Mouse (Mus musculus) neutrophil, adult 65 days (primary cell): ENCODE data around the gene Mxd1. TPM values are rescaled to one million over a fixed set of nuclear protein-coding genes. Genes with fewer than 3 reads are reported as not detected.

Experiments
- total RNA-seq: library from RNA; stranded (reverse); gene quantifications from 2 replicates; pipeline ENCODE4 v1.2.4, GENCODE M21; 2023

Gene Mxd1
- total RNA-seq, result 1,109 and 1,231 TPM in 2 replicates

GRCm38 (mm10) chr6:86668580-86669239 is at the start of gene Mxd1:
Gene Mxd1 (minus strand): TSS chr6:86669161.

DNA sequence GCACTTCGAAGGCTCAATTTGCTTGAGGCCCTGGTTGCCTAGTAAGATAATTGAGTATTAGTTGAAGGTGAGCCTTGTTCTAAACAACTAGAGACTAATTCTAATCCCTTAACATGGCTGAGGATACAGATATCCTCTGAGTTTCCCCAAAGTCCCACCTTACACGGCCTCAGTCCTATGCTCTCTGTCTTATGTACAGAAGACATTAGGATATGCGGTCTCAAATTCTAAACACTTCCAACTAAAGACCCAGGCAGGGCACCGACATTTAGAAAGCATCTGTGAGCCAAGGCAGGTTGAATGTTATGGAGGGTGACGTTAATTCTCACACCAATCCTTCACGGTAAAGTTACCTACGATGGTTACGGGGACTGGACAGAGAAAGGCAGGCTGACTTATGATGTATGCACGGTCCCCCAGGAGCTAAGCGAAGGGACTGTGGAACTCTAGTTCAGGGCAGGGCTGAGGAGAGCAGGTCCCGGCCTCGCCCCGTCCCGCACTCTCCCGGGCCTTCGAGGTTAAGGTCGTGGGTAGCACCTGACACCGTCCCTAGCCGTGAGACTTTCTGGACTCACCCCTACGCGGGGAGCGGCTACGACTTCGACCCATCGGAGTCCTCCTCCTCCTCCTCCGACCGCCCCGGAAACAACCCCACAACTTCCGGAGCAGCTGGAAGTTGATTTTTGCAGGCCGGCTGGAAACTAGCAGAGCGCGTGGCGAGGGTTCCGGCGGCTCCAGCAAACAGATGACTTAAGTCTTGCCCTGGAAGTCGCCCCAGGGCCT is 15.1 kb upstream of the Mxd1 start, which contains the start of gene Snrnp27:
Snrnp27 (minus strand) TSS at position 651 of the 783 bp plus-strand sequence.

DNA sequence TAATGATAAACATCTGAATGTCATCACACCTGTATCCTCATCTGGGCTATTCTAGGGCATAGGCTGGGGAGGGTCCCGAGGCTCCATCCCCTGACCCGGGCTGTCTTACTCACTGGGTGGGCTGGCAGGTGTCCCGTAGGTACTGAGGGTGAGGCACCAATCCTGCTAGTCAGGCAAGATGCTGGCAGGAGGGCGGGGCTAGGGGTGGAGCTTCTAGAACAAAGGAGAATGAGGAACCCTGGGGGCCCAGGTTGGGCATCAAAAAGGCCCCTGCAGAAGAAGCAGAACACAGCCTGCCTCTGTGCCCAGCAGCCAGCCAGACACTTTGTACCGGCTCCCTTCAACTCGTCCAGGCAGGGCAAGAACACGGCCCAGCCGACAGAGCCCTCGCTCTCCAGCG is 41.0 kb downstream of the Mxd1 start, which contains the start of gene Asprv1:
Asprv1 (plus strand) TSS at position 219 of the 400 bp plus-strand sequence.

Other genes with a start within 250 kb of the Mxd1 start
- 1.1 TPM in 1 of 2 replicates, not detected in the other for gene Gm44790, start 242.5 kb downstream of the Mxd1 start, total RNA-seq
- gene C87436, start 230.8 kb downstream of the Mxd1 start, total RNA-seq, result 20.1 and 27.2 TPM in 2 replicates
- gene Pcbp1, start 142.8 kb downstream of the Mxd1 start, total RNA-seq, result 142 and 167 TPM in 2 replicates
- gene Asprv1, start 41.0 kb downstream of the Mxd1 start, total RNA-seq, result 145 and 168 TPM in 2 replicates
- gene Snrnp27, start 15.4 kb upstream of the Mxd1 start, total RNA-seq, result 25.2 and 32.0 TPM in 2 replicates
- 13.4 and 19.2 TPM in 2 replicates for gene Gmcl1, start 64.2 kb upstream of the Mxd1 start, total RNA-seq
- gene Anxa4, start 124.4 kb upstream of the Mxd1 start, total RNA-seq, result 9.3 and 12.7 TPM in 2 replicates
- 36.8 and 47.0 TPM in 2 replicates for gene Aak1, start 180.4 kb upstream of the Mxd1 start, total RNA-seq